Mouse (Mus musculus) liver, embryonic 14.5 days (tissue): ENCODE data around the gene Hoxa7.

Experiments
- CTCF ChIP-seq: IDR thresholded peaks from 2 replicates; pipeline ENCODE4 v1.5.1; 2016; ENCODE audit warnings: antibody characterized with exemption, low read depth, control low read depth
- EP300 ChIP-seq: IDR thresholded peaks from 2 replicates; pipeline ENCODE4 v1.6.1; 2016; ENCODE audit warnings: antibody characterized with exemption, low read depth

- TF ChIP-seq CTCF (no peak), EP300 (no peak)
Measured at GRCm38 (mm10) chr6:52225612-52226568, 4.2 kb upstream of the Hoxa7 start.
